Mouse (Mus musculus): ENCODE results near the gene Isoc2b. TPM values are rescaled to one million over a fixed set of nuclear protein-coding genes. Genes with fewer than 3 reads are reported as not detected.

Isoc2b gene
- polyA plus RNA-seq, 1 experiment = 3.8 TPM

GRCm38 (mm10) chr7:4877226-4877625 is 7.2 kb upstream of the Isoc2b start:
- Histone ChIP-seq H3K9ac (ENCODE audit: low read depth, poor library complexity, severe bottlenecking) (peak overlapping the region; percentile 11), H3K9me3 (replicated peaks; ENCODE audit: control insufficient read depth, insufficient read depth, low read length, poor library complexity, severe bottlenecking) (no peaks in the 10 kb centered on the region; the same call in 1 of the 2 replicates), H3K4me3 (ENCODE audit: low read depth, low read length) (peak overlapping the region; percentile 80), H3K4me1 (ENCODE audit: control insufficient read depth, insufficient read depth, low read length) (no peaks in the 10 kb centered on the region), H3K36me3 (ENCODE audit: control insufficient read depth, insufficient read depth, low read length, poor library complexity, severe bottlenecking) (no peaks in the 10 kb centered on the region), H3K27me3 (ENCODE audit: control insufficient read depth, insufficient read depth, low read length, poor library complexity, severe bottlenecking) (no peaks in the 10 kb centered on the region), H3K27ac (ENCODE audit: insufficient read depth, low read length) (no peak overlapping the region)
- no peak for TF ChIP-seq POLR2A (IDR thresholded peaks at IDR 0.05; ENCODE audit: insufficient read depth, low read length)
- TF ChIP-seq EP300 (IDR thresholded peaks at IDR 0.05; ENCODE audit: insufficient read depth, low read depth, low read length) = no peak
- TF ChIP-seq CTCF (IDR thresholded peaks at IDR 0.05; ENCODE audit: low read depth, low read length) = no peak

GRCm38 (mm10) chr7:4876753-4877221 is 6.7 kb upstream of the Isoc2b start, which contains the start of gene Isoc2a:
Gene Isoc2a (plus strand): TSS chr7:4877153.
- TF ChIP-seq EP300 (IDR thresholded peaks at IDR 0.05; ENCODE audit: insufficient read depth, low read depth, low read length) (peak; percentile 63; the same call in 1 of the 2 replicates), POLR2A (IDR thresholded peaks at IDR 0.05; ENCODE audit: insufficient read depth, low read length) (peak; percentile 74), CTCF (IDR thresholded peaks at IDR 0.05; ENCODE audit: low read depth, low read length) (no peak)
- H3K9me3 ChIP-seq (replicated peaks; ENCODE audit: control insufficient read depth, insufficient read depth, low read length, poor library complexity, severe bottlenecking) = no peaks in the 10 kb centered on the region; the same call in 1 of the 2 replicates
- H3K27me3 ChIP-seq (ENCODE audit: control insufficient read depth, insufficient read depth, low read length, poor library complexity, severe bottlenecking) = no peaks in the 10 kb centered on the region
- H3K9ac ChIP-seq (ENCODE audit: low read depth, poor library complexity, severe bottlenecking) = peak within 1 kb of the TSS; percentile 11
- no peaks in the 10 kb centered on the region for H3K4me1 ChIP-seq (ENCODE audit: control insufficient read depth, insufficient read depth, low read length)
- peak within 1 kb of the TSS; percentile 80 for H3K4me3 ChIP-seq (ENCODE audit: low read depth, low read length)
- H3K27ac ChIP-seq (ENCODE audit: insufficient read depth, low read length) = peak within 1 kb of the TSS; percentile 34; the same call in 1 of the 2 replicates
- H3K36me3 ChIP-seq (ENCODE audit: control insufficient read depth, insufficient read depth, low read length, poor library complexity, severe bottlenecking) = no peaks in the 10 kb centered on the region

- Histone ChIP-seq H3K36me3 (ENCODE audit: control insufficient read depth, insufficient read depth, low read length, poor library complexity, severe bottlenecking) (no peaks in the 10 kb centered on the region), H3K9me3 (replicated peaks; ENCODE audit: control insufficient read depth, insufficient read depth, low read length, poor library complexity, severe bottlenecking) (no peaks in the 10 kb centered on the region), H3K27me3 (ENCODE audit: control insufficient read depth, insufficient read depth, low read length, poor library complexity, severe bottlenecking) (no peaks in the 10 kb centered on the region), H3K4me3 (ENCODE audit: low read depth, low read length) (peak overlapping the region; percentile 92), H3K27ac (ENCODE audit: insufficient read depth, low read length) (peak overlapping the region; percentile 5; the same call in 1 of the 2 replicates), H3K9ac (ENCODE audit: low read depth, poor library complexity, severe bottlenecking) (peak overlapping the region; percentile 65), H3K4me1 (ENCODE audit: control insufficient read depth, insufficient read depth, low read length) (no peaks in the 10 kb centered on the region)
- TF ChIP-seq EP300 (IDR thresholded peaks at IDR 0.05; ENCODE audit: insufficient read depth, low read depth, low read length) = no peak
- TF ChIP-seq POLR2A (IDR thresholded peaks at IDR 0.05; ENCODE audit: insufficient read depth, low read length) = no peak
- no peak for TF ChIP-seq CTCF (IDR thresholded peaks at IDR 0.05; ENCODE audit: low read depth, low read length)
These were observed 3.4 kb downstream of the Isoc2b start for GRCm38 (mm10) chr7:4866631-4867180.

GRCm38 (mm10) chr7:4865579-4866493 is 4.2 kb downstream of the Isoc2b start:
- Histone ChIP-seq H3K27ac (ENCODE audit: insufficient read depth, low read length) (peak overlapping the region; percentile 5; the same call in 1 of the 2 replicates), H3K4me1 (ENCODE audit: control insufficient read depth, insufficient read depth, low read length) (no peaks in the 10 kb centered on the region), H3K36me3 (ENCODE audit: control insufficient read depth, insufficient read depth, low read length, poor library complexity, severe bottlenecking) (no peaks in the 10 kb centered on the region), H3K9me3 (replicated peaks; ENCODE audit: control insufficient read depth, insufficient read depth, low read length, poor library complexity, severe bottlenecking) (no peaks in the 10 kb centered on the region), H3K4me3 (ENCODE audit: low read depth, low read length) (peak overlapping the region; percentile 92), H3K9ac (ENCODE audit: low read depth, poor library complexity, severe bottlenecking) (peak overlapping the region; percentile 65), H3K27me3 (ENCODE audit: control insufficient read depth, insufficient read depth, low read length, poor library complexity, severe bottlenecking) (no peaks in the 10 kb centered on the region)
- TF ChIP-seq POLR2A (IDR thresholded peaks at IDR 0.05; ENCODE audit: insufficient read depth, low read length) = peak; percentile 80
- no peak for TF ChIP-seq CTCF (IDR thresholded peaks at IDR 0.05; ENCODE audit: low read depth, low read length)

GRCm38 (mm10) chr7:4865090-4865489 is 5.0 kb downstream of the Isoc2b start:
- H3K9me3 ChIP-seq (replicated peaks; ENCODE audit: control insufficient read depth, insufficient read depth, low read length, poor library complexity, severe bottlenecking) = no peaks in the 10 kb centered on the region
- H3K4me1 ChIP-seq (ENCODE audit: control insufficient read depth, insufficient read depth, low read length) = no peaks in the 10 kb centered on the region
- H3K4me3 ChIP-seq (ENCODE audit: low read depth, low read length) = peak overlapping the region; percentile 86
- no peaks in the 10 kb centered on the region for H3K36me3 ChIP-seq (ENCODE audit: control insufficient read depth, insufficient read depth, low read length, poor library complexity, severe bottlenecking)
- H3K27ac ChIP-seq (ENCODE audit: insufficient read depth, low read length) = no peak overlapping the region
- H3K9ac ChIP-seq (ENCODE audit: low read depth, poor library complexity, severe bottlenecking) = peak overlapping the region; percentile 65
- H3K27me3 ChIP-seq (ENCODE audit: control insufficient read depth, insufficient read depth, low read length, poor library complexity, severe bottlenecking) = no peaks in the 10 kb centered on the region
- TF ChIP-seq POLR2A (IDR thresholded peaks at IDR 0.05; ENCODE audit: insufficient read depth, low read length) = no peak
- peak; percentile 39 for TF ChIP-seq CTCF (IDR thresholded peaks at IDR 0.05; ENCODE audit: low read depth, low read length)

All from ES-Bruce4 (cell line).